In the genomic region with DNA sequence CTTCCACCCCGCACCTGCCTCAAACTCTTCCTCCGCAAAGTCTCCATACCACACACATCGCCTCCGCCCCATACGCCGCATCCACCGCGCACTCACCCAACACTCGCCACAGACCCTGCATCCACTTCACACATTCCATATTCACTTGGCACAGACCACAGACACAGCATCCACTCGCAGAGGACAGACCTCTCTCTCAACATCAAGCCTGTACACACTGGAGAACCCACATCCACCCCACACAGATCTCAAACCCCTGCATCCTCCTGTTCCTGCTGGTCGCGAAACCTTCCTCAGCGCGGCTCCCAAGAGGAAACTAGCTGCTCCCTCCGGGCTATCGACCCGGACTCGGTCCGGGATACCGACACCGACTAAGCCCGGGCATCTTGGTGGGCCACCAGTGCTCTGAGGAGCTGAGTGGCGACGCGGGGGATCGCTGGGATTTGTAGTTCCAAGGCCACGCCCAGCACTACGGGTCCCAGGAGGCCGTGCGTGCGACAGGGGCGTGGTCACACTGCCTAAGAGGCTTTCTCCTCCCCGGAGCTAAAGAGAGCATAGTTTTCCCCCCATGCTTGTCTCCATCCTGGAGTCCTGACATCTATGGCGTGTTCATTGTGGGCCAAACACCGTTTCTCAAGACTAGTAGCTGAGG, we compare ENCODE assay signal across 8 mouse cellular contexts. TPM values are rescaled to one million over a fixed set of nuclear protein-coding genes. Genes with fewer than 3 reads are reported as not detected.
A peak's percentile ranks its signal among the peaks of the same experiment; 100 is the strongest.
DNase-seq lines count a peak whose midpoint lies in the region; ATAC-seq lines count a peak whose summit lies in the region.

No protein-coding gene starts in this region.

- H3K27ac ChIP-seq in hindbrain, embryonic 16.5 days (ENCODE audit: low read depth, low read length), result peak overlapping the region; percentile 68

- H3K4me3 ChIP-seq in hindbrain, embryonic 16.5 days (ENCODE audit: low read length), result peak overlapping the region; percentile 74

- H3K9me3 ChIP-seq in hindbrain, embryonic 16.5 days (ENCODE audit: control insufficient read depth, low read length), result no peaks in the 10 kb centered on the region

- peak overlapping the region; percentile 90 for H3K4me2 ChIP-seq in hindbrain, embryonic 16.5 days (ENCODE audit: low read length)

- H3K9ac ChIP-seq in hindbrain, embryonic 16.5 days (ENCODE audit: low read depth, low read length), result peak overlapping the region; percentile 89

- ATAC-seq in hindbrain, embryonic 16.5 days, result peak; percentile 95

- no peaks in the 10 kb centered on the region for H3K36me3 ChIP-seq in hindbrain, embryonic 16.5 days (ENCODE audit: control insufficient read depth, insufficient read depth, low read length)

- no peaks in the 10 kb centered on the region for H3K27me3 ChIP-seq in hindbrain, embryonic 16.5 days (replicated peaks; ENCODE audit: control insufficient read depth, insufficient read depth, low read length)

- DNase-seq in ZHBTc4 (ENCODE audit: low read depth, low spot score), result peak; percentile 99
- DNase-seq in cerebellum, postnatal 4 days (ENCODE audit: low spot score in 2 of 2), result peak; percentile 50 to 84
- DNase-seq in gastrocnemius, adult 18-20 months (ENCODE audit: low spot score), result peak; percentile 83
- peak; percentile 94 for DNase-seq in left cerebral cortex, adult 11 months (ENCODE audit: low spot score)
- peak; percentile 97 for DNase-seq in lung, postnatal 36 days
- peak; percentile 95 for DNase-seq in retina, postnatal 1 day
- peak; percentile 94 for DNase-seq in thymus, postnatal 4 days

- 1% methylated on average over 35 of the region's 35 CpGs for WGBS in hindbrain, embryonic 16.5 days

- peaks cover 7% of the 10 kb centered on the region for H3K4me1 ChIP-seq in hindbrain, embryonic 16.5 days (ENCODE audit: control insufficient read depth, insufficient read depth, low read depth, low read length)

RNA-seq across cellular contexts. Expression of a gene that starts 5.9 kb away (rescaled TPM):
- 1 to 10 TPM; 2.0 to 2.7 TPM for total RNA-seq in gastrocnemius, adult 18-20 months (2021)
- polyA plus RNA-seq in hindbrain, embryonic 16.5 days (2015; fragmentation: Nextera tagmentation; extraction: Ambion mirVana), result 7.3 and 7.8 TPM in 2 replicates

RNA-seq across cellular contexts. Expression of a gene that starts 18.9 kb away (rescaled TPM):
- total RNA-seq in gastrocnemius, adult 18-20 months (2021), result 10 to 100 TPM; 25.8 to 30.9 TPM
- polyA plus RNA-seq in hindbrain, embryonic 16.5 days (2015; fragmentation: Nextera tagmentation; extraction: Ambion mirVana), result 4.2 and 5.3 TPM in 2 replicates

Comparison
In these comparisons a context has a peak if more than half of its experiments do, and no peak if none do; other contexts are left out.
1. Peak in every context shown above with its lines: DNase-seq, ATAC-seq, H3K4me3 ChIP-seq and H3K27ac ChIP-seq.